Mouse (Mus musculus) MEL-GATA-1-ER (cell line): ENCODE results near the gene Tnfaip6.

Experiments used
- DNase-seq: peaks from one replicate; pipeline ENCODE4 v3.0.0-alpha.2; 2012; ENCODE audit warnings: low read depth; ENCODE audit errors: extremely low read depth

Gene Tnfaip6

DNA sequence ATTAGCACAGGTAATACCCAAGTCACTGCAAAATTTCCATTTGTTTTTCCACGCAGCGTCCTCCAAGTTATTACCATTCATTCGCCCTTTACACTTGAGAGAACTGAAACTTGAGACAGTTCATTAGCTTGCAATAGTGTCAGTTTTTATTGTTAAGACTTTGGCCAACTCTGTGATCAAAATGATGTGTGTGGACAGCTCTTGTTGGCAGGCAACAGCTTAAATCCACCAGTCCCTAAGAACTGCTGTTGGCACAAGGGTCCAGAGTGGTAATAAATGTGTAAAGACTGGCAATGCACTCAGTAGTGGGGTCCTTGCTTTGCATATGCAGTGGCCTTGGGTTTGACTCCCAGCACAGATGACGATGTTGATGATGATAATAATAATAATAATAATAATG, 14.5 kb downstream of the Tnfaip6 start:
- DNase-seq: no peak

DNA sequence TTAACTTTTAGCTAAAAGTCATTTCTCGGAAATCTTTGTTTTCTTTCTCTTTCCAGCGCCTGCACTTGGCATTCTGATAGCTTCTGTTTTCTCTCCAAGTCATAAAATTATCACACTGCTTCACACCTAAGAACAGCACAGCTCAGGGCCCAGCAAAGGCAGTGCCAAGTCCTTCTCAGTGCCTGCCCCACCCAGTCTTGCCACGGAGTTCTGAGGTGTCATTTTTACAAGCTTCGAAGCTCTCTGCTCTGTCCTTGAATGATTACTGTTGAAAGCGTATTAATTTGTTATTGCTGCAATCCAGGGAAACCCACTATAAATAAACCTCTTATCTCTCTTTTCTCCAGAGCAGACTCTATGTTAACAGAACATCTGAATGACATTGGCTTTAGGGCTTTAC, 15.7 kb downstream of the Tnfaip6 start:
- no peak for DNase-seq

DNA sequence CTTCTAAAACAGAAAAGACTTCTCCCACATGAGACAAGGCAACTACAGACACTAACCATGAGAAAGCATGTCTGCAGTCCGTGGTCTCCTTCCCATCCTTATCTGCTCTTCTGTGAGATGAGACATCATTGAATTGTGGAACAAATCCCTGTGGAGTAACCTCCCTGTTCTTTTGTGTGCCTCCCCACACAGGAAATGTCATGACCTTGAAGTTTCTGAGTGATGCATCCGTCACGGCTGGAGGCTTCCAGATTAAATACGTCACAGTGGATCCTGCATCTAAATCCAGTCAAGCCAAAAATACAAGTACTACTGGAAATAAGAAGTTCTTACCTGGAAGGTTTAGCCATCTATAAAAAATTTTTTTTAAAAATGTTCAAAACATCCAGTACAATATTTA, 17.8 kb downstream of the Tnfaip6 start:
- no peak for DNase-seq

DNA sequence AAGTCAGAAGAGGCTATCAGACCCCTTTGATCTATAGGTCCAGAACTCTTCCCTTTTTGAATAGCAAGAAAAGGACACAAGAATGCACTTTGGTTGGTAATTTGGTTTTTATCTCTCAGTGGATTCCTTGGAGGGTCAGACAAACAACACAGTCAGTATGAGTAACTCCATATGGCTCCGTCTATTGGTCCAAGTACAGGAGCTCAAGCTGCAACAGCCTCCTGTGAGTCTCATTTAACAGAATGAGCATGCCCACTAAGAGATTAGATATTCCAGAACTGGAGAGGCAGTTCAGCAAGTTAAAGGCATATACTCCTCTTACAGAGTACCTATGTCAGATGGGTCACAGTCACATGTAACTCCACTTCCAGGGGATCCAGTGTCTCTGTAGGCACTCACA, 19.3 kb downstream of the Tnfaip6 start:
- no peak for DNase-seq

DNA sequence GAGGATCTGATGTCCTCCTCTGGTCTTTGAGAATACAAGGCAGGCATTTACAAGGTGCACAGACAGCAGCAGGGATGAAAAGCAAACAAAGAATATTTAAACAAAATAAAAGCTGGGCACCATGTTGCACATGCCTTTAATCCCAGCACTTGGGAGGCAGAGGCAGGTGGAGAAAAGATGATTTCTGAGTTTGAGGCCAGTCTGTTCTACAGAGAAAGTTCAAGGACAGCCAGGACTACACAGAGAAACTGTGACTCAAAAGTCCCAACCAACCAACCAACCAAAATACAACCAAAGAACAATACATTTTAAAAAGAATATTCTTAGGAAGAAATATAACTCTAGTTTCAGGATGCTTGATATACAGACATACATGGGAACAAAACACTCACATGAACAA, 19.9 kb downstream of the Tnfaip6 start:
- DNase-seq: no peak

DNA sequence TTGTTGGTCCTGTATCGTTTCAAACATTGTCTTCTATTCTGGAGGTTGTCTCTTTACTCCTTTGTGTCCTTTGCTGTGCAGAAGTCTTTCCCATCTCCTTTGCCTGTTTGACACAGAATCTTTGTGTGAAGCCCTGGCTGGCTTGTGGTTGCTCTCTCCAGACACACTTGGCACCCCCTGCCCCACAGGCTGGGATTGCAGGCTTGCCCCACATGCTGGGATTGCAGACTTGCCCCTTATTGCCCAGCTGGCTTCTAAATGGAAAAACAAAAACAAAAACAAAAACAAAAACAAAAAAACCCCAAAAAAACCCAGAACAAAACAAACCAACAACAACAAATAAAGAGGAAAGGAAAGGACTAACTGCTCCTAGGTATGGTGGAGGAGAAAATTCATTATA, 30.8 kb downstream of the Tnfaip6 start:
- no peak for DNase-seq

DNA sequence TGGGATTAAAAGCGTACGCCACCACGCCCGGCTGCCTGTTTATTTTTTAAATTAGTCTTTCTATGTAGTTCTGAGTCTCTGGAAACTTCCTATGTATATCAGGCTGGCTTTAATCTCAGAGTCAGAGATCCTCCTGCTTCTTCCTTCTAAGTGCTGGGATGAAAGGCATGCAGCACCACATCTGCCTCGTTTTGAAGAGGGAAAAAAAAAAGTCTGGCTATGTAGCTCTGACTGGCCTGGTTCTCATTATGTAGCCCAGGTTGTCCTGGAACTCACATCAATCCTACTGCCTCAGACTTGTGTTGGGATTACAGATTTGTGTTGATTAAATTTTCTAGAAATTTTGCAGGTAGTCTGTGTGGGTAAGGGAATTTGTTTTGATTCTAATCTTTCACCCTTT, 33.0 kb downstream of the Tnfaip6 start:
- DNase-seq: no peak

DNA sequence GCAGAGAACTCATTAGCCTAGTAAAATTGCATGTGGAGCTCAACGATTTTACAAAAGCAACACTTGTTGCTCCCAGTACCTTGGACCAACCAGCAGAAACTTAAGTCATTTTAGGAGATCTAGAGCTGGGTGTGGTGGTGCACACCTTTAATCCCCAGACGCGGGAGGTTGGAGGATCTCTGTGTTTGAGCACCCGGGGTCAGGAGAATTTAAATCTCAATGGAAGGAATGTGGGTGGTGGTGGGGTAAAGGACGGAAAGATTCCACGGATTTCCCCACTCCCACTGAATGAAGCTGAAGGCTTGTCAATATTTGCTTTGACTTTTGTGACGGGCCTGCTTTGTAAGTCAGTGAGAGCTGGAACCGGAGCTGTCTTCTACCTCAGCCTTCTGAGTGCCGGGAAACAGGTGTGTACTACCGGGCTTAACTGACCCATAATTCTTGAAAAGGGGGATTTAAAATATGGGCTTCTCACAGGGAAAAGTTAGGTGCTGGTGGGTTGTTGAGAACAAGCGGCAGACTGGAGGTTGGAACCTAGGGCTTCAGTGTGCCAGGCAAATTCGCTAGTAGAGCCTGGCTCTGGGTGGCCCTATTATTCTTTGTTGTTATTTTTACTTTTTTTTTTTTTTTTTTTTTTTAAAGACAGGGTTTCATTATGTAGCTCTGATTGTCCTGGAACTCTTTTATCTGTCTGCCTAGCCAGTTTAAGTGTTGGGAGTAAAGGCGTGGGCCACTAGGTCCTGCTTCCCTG, 33.6 kb downstream of the Tnfaip6 start:
- DNase-seq: no peak

DNA sequence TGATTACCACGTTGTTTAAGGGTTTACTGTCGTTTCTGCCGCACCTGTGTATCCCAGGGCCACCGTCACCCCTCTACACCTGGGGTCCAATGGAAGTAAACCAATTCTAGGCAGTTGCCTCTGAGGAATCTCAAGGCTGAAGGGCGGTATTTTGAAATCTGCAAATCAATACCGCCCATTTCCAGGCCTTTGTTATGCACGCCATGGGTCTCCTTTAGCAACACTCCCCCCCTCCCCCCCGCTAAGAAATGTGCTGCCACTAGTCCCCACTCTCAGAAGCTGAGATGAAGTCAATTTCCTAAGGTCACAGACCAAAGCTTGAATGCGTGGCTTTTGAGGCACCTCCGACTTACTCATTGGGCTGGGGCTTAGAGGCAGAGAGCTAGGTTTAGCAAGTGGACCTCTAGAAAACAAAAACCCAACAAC, 34.3 kb downstream of the Tnfaip6 start:
- DNase-seq: no peak

DNA sequence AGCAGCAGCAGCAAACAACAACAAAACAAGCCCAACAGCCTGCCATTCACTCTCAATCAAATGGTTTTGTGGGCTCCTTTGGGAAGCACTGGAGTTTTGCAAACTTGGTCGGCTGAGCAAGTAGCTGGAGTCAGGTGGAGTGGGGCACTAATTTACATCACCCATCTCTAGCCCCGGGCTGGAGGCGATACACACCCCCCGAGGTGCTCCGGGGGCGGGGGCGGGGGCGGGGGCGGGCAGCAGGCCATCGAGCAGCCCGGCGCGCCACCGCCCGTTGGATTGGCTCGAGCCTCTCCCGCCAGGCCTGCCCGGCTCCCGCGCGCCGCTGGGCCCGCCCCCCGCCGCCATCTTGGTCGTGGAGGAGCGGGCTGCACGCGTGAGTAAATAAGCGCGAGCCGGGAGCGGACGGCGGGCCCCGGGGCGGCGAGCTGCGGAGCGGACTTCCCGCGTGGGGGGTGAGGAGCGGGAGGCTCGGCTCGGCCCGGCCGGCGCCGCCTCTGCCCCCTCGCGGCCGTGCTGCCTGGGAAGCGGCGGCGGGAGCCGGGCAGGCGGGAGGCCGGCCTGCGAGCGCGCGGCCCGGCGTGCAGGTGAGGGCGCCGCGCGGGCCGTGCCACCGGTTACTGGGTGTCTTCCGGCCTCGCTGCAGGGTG, 34.8 kb downstream of the Tnfaip6 start, which contains the start of gene Rif1:
TSS of gene Rif1 (plus strand) at position 342 of the 650 bp plus-strand sequence.
- peak; percentile 19 for DNase-seq

DNA sequence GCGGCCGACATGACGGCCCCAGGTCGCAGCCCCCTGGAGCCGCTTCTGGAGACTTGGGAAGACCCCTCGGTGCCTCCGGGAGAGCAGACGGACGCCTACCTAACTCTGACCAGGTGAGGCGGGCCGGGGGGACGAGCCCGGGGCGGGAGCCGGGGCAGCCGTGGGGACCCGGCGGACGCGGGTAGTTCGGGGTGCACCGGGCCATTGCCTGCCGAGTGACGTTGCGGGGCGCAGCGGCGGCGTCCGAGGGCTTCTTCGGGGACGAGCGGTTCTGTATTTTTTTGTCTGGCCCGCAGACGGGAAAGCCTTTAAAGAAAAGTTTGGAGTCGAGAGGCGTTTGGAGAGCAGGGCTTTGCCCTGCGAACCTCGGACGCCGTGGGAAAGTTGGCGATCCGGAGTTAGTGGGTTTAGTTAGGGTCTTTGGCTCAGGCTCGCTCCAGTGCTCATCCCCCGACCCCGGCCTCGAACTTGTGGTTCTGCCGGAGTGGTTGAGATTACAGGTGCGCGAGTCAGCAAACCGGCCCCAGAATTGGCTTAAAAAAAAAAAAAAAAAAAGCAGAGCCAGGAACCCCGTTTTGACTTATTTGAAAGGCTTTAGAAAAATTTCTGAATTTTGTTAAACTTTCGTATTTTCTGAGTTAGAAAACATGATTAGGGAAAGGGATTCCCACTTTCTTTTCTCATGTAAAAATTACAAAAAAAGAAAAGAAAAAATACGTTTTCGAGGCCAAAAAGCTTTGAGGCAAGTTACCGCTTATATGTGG, 35.5 kb downstream of the Tnfaip6 start:
- no peak for DNase-seq

DNA sequence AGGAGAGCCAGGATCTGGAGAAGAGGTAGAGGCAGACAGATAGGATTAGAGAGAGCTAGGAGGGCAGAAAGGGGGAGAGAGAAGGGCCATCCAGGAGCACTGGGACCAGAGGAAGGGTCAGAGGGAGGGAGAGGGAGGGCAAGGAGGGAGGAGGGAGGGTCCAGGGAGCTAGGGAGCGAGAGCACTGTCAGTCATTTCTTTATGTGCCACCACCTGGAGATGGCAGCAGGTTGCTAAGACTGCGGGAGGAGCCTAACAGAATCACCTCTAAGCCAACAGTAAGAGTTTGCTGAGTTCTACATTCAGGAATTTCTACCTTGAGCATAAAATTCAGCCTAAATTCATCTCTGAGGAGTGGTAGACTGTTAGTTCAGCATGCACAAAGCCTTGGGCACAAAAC, 40.9 kb downstream of the Tnfaip6 start:
- no peak for DNase-seq

DNA sequence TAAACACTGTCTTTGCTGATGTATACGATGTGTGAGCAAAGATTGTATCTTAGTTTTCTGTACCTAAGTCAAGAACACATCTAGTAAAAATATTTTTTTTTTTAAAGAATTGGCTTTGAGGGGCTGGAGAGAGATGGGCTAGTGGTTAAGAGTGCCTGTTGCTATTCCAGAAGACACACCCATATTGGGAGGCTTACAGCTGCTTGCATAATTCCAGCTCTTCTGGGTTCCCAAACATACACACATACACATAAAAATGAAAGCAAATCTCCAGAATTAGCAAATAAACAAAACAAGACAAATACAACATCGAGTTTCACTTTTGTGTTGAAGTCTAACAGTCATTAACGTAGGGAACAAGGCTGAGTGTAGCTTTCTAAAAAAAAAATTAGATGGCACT, 46.2 kb downstream of the Tnfaip6 start:
- DNase-seq: no peak

DNA sequence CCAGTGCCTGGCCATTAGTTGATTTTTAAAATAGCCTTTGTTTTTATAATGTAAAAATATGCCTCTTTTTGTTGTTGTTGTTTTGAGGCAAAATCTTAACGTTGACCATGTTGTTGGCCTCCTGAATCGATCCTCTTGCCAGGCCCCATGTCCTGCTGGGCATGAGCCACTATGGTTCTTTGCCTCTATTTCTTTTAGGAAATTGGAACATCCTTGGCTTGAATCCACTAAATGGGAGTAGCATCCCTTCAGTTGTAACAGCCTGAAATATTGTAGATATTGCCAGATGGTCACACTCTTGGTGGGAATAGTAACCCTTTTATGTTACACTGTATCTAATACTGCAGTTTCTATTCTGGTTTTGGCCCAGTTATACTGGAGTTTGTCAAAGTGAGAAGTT, 46.8 kb downstream of the Tnfaip6 start:
- DNase-seq: no peak
